In genomic region chr19:37695762-37696602, GRCm38 (mm10) we compare ENCODE assay signal across 10 mouse cellular contexts. TPM values are rescaled to one million over a fixed set of nuclear protein-coding genes. Genes with fewer than 3 reads are reported as not detected.
DNase-seq lines count a peak whose midpoint lies in the region; ATAC-seq and TF ChIP-seq lines count a peak whose summit lies in the region.
"Had no signal": no experiment of that assay in that cellular context is flagged by ENCODE, and none has a peak within 500 bp of the region (broad histone marks: within the 10 kb centered on the region; RNA-seq: fewer than 3 reads in every experiment).

No protein-coding gene starts in this region.

- H3K9ac ChIP-seq in heart, embryonic 14.5 days (ENCODE audit: low read length): no peak overlapping the region
- no peak overlapping the region for H3K9ac ChIP-seq in heart, adult 2 months (ENCODE audit: low read depth, low read length)
- no peak overlapping the region for H3K9ac ChIP-seq in hindbrain, embryonic 12.5 days

- ATAC-seq in heart, embryonic 14.5 days (ENCODE audit: insufficient number of reproducible peaks, insufficient read depth, low FRiP score, low read depth): no peak
- no peak for ATAC-seq in hindbrain, embryonic 12.5 days (ENCODE audit: low FRiP score)
- 0 out of 2 replicates have a peak, but pooled peaks have one; percentile 8 for ATAC-seq in megakaryocyte-erythroid progenitor cell, adult 5-6 weeks (replicated peaks; ENCODE audit: low FRiP score, low TSS enrichment, poor library complexity, severe bottlenecking)

- peaks cover 100% of the 10 kb centered on the region for H3K27me3 ChIP-seq in heart, embryonic 14.5 days (ENCODE audit: control insufficient read depth, insufficient read depth, low read length)
- H3K27me3 ChIP-seq in heart, adult 2 months (ENCODE audit: control insufficient read depth, insufficient read depth, low read length): peaks cover 26% of the 10 kb centered on the region
- peaks cover 100% of the 10 kb centered on the region for H3K27me3 ChIP-seq in hindbrain, embryonic 12.5 days

- TF ChIP-seq EP300 in heart, adult 2 months (IDR thresholded peaks at IDR 0.05; ENCODE audit: insufficient read depth, low read depth, low read length): no peak

- no peaks in the 10 kb centered on the region for H3K36me3 ChIP-seq in heart, embryonic 14.5 days (ENCODE audit: control insufficient read depth, insufficient read depth, low read length)
- H3K36me3 ChIP-seq in heart, adult 2 months (ENCODE audit: control insufficient read depth, insufficient read depth, low read length): no peaks in the 10 kb centered on the region
- no peaks in the 10 kb centered on the region for H3K36me3 ChIP-seq in hindbrain, embryonic 12.5 days

- H3K4me3 ChIP-seq in heart, embryonic 14.5 days (ENCODE audit: control insufficient read depth in 1 of 2, insufficient read depth in 1 of 2, low read depth in 1 of 2, low read length in 2 of 2): peak overlapping the region; percentile 17 to 44
- H3K4me3 ChIP-seq in heart, adult 2 months: no peak overlapping the region
- H3K4me3 ChIP-seq in hindbrain, embryonic 12.5 days: peak overlapping the region; percentile 28

- intact Hi-C loops in heart, adult 2 months (cut with DNase I): no loop called here

- H3K79me2 ChIP-seq in heart, adult 2 months (replicated peaks; ENCODE audit: control insufficient read depth, insufficient read depth, low read length): no peaks in the 10 kb centered on the region

- no peak for DNase-seq in heart, adult 2 months
- DNase-seq in R1 (ENCODE audit: low read depth, low spot score): peak; percentile 78
- DNase-seq in urinary bladder, postnatal 4 days (ENCODE audit: low spot score in 2 of 2): no peak
- DNase-seq in cerebellum, adult 11 months: no peak
- DNase-seq in adrenal gland, adult 18-20 months (ENCODE audit: low spot score in 2 of 2): no peak
- DNase-seq: lung, postnatal 10 days had no signal

- H3K4me2 ChIP-seq in heart, embryonic 14.5 days (ENCODE audit: low read length): peak overlapping the region; percentile 72
- peak overlapping the region; percentile 50 for H3K4me2 ChIP-seq in hindbrain, embryonic 12.5 days (replicated peaks)

- H3K9me3 ChIP-seq in heart, embryonic 14.5 days (ENCODE audit: control insufficient read depth, low read length): no peaks in the 10 kb centered on the region
- no peaks in the 10 kb centered on the region for H3K9me3 ChIP-seq in hindbrain, embryonic 12.5 days (replicated peaks)

- no peak for TF ChIP-seq POLR2A in heart, adult 2 months (IDR thresholded peaks at IDR 0.05; ENCODE audit: insufficient read depth, low read depth, low read length)

- H3K4me1 ChIP-seq in heart, embryonic 14.5 days (ENCODE audit: control insufficient read depth in 2 of 2, insufficient read depth in 2 of 2, low read length in 2 of 2): peaks cover 7 to 29% of the 10 kb centered on the region in 2 experiments
- H3K4me1 ChIP-seq in heart, adult 2 months (ENCODE audit: control insufficient read depth, insufficient read depth, low read length): peaks cover 2% of the 10 kb centered on the region
- peaks cover 37% of the 10 kb centered on the region for H3K4me1 ChIP-seq in hindbrain, embryonic 12.5 days

- no peak for TF ChIP-seq CTCF in heart, adult 2 months (IDR thresholded peaks at IDR 0.05)

- 5% methylated on average over 42 of the region's 42 CpGs for WGBS in heart, embryonic 14.5 days
- 16% methylated on average over 42 of the region's 42 CpGs for WGBS in heart, adult 2 months
- 1% methylated on average over 42 of the region's 42 CpGs for WGBS in hindbrain, embryonic 12.5 days

- H3K27ac ChIP-seq in heart, embryonic 14.5 days (replicated peaks in 1 of 2; ENCODE audit: control insufficient read depth in 1 of 2, insufficient read depth in 1 of 2, low read depth in 2 of 2, low read length in 2 of 2): no peak overlapping the region
- no peak overlapping the region for H3K27ac ChIP-seq in heart, adult 2 months
- H3K27ac ChIP-seq in hindbrain, embryonic 12.5 days: no peak overlapping the region

RNA-seq across cellular contexts. Expression of gene Cyp26a1, which starts 1.6 kb away (rescaled TPM):
- 1.1 and 1.6 TPM in 2 replicates for polyA plus RNA-seq in heart, embryonic 14.5 days (2014; fragmentation: Nextera tagmentation; extraction: Ambion mirVana)
- total RNA-seq in heart, adult 2 months (2021): under 1 TPM in 1 of 2 experiments, not detected in 1; 0.27 TPM
- 0.33 and 0.67 TPM in 2 replicates for polyA plus RNA-seq in heart, adult 2 months (2012; rRNA removed)
- polyA plus RNA-seq in hindbrain, embryonic 12.5 days (2016; fragmentation: Nextera tagmentation; extraction: Ambion mirVana): 7.9 and 14.2 TPM in 2 replicates
- not detected in 2 replicates for total RNA-seq in megakaryocyte-erythroid progenitor cell, adult 5-6 weeks (2014; fragmentation: Nextera tagmentation)
- total RNA-seq in megakaryocyte-erythroid progenitor cell, adult 5-6 weeks (2017): not detected in 2 replicates
- not detected for total RNA-seq in adrenal gland, adult 18-20 months (2021)
- total RNA-seq: gastrocnemius, adult 18-20 months had no signal

RNA-seq across cellular contexts. Expression of gene Cyp26c1, which starts 10.6 kb away (rescaled TPM):
- not detected in 2 replicates for polyA plus RNA-seq in heart, embryonic 14.5 days (2014; fragmentation: Nextera tagmentation; extraction: Ambion mirVana)
- total RNA-seq in heart, adult 2 months (2021): not detected
- polyA plus RNA-seq in heart, adult 2 months (2012; rRNA removed): not detected in 2 replicates
- polyA plus RNA-seq in hindbrain, embryonic 12.5 days (2016; fragmentation: Nextera tagmentation; extraction: Ambion mirVana): 1.8 and 2.0 TPM in 2 replicates
- not detected in 2 replicates for total RNA-seq in megakaryocyte-erythroid progenitor cell, adult 5-6 weeks (2014; fragmentation: Nextera tagmentation)
- total RNA-seq in megakaryocyte-erythroid progenitor cell, adult 5-6 weeks (2017): not detected in 2 replicates
- total RNA-seq in adrenal gland, adult 18-20 months (2021): not detected
- total RNA-seq: gastrocnemius, adult 18-20 months had no signal
